Mouse (Mus musculus): ENCODE results near the gene Cpne6. TPM values are rescaled to one million over a fixed set of nuclear protein-coding genes. Genes with fewer than 3 reads are reported as not detected.

The Cpne6 gene
- polyA plus RNA-seq, 1 experiment from 2014 or later = 0.25 TPM

DNA sequence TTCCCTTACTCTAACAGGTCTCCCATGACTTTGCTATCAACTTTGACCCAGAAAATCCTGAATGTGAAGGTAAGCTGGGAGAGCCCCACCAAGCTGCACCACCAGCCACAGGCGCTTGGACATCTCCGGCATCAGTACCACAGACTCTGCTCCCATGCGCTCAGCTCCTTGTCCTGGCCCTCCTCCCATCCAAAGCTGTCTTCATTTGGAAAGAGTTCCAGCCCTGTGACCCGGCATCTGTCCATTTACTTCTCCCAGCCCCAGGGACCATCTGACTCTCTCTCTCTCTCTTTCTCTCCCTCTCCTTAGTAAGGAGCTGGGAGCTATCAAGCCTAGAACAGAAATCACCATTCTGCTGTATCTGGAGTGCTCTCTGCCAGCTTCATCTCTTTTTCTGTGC lies 5.6 kb downstream of the Cpne6 start:
- Histone ChIP-seq H3K27ac (ENCODE audit: low read length) (no peak overlapping the region), H3K36me3 (ENCODE audit: control insufficient read depth, insufficient read depth, low read length) (no peaks in the 10 kb centered on the region), H3K9ac (ENCODE audit: low read length) (no peak overlapping the region), H3K4me2 (ENCODE audit: low read depth, low read length) (no peak overlapping the region), H3K9me3 (replicated peaks; ENCODE audit: control insufficient read depth, low read length) (no peaks in the 10 kb centered on the region), H3K4me3 (replicated peaks; ENCODE audit: low read length) (no peak overlapping the region), H3K27me3 (ENCODE audit: control insufficient read depth, insufficient read depth, low read length) (peaks cover 14% of the 10 kb centered on the region), H3K4me1 (ENCODE audit: control insufficient read depth, insufficient read depth, low read length) (0 out of 2 replicates have a peak, but pooled peaks cover 2% of the 10 kb centered on the region)
- ATAC-seq (ENCODE audit: insufficient read depth, low FRiP score) = no peak
- 84% methylated on average over 4 of the region's 4 CpGs for WGBS

DNA sequence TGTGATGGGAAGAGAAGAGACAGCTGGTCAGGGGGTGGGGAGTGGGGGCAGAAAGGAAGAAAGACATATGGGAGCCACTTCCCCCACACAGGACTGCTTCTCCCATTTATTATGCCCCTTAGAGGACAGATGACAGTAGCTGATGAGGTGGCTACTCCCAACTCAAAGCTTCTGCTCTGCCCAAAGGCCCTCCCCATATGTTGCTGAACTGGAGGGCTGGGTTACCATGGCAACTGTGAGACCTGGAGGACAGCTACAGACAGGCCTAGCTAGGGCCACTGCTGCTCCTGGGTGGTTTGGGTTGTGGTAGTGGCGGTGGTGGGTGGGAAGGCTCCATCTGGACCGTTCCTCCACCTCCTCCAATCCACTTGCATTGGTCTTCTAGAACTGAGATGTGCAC lies 8.7 kb downstream of the Cpne6 start:
- Histone ChIP-seq H3K27me3 (ENCODE audit: control insufficient read depth, insufficient read depth, low read length) (peaks cover 19% of the 10 kb centered on the region), H3K9ac (ENCODE audit: low read length) (no peak overlapping the region), H3K36me3 (ENCODE audit: control insufficient read depth, insufficient read depth, low read length) (no peaks in the 10 kb centered on the region), H3K4me3 (replicated peaks; ENCODE audit: low read length) (no peak overlapping the region), H3K9me3 (replicated peaks; ENCODE audit: control insufficient read depth, low read length) (no peaks in the 10 kb centered on the region), H3K27ac (ENCODE audit: low read length) (no peak overlapping the region), H3K4me1 (ENCODE audit: control insufficient read depth, insufficient read depth, low read length) (no peaks in the 10 kb centered on the region), H3K4me2 (ENCODE audit: low read depth, low read length) (no peak overlapping the region)
- no peak for ATAC-seq (ENCODE audit: insufficient read depth, low FRiP score)
- WGBS = 80% methylated on average over 2 of the region's 2 CpGs

DNA sequence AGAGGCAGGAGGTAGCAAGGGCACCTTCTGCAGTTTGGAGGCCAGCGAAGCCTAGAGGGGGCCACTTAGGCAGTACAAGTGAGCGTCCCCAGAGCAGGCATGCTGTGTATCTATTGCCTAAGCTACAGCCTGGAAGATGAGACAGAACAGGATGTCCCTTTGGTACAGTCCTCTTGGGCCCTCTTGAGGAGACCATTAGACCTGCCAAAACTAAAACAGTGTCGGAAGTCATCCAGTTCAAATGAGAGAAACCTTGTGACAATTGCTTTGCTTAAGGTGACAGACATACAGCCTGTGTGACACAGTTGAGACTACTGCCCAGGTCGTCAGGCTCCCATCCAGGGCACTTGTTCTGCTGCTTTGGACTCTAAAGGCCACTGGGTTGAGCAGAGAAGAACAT lies 9.4 kb downstream of the Cpne6 start:
- Histone ChIP-seq H3K9me3 (replicated peaks; ENCODE audit: control insufficient read depth, low read length) (no peaks in the 10 kb centered on the region), H3K4me2 (ENCODE audit: low read depth, low read length) (no peak overlapping the region), H3K9ac (ENCODE audit: low read length) (no peak overlapping the region), H3K4me1 (ENCODE audit: control insufficient read depth, insufficient read depth, low read length) (no peaks in the 10 kb centered on the region), H3K27ac (ENCODE audit: low read length) (no peak overlapping the region), H3K4me3 (replicated peaks; ENCODE audit: low read length) (no peak overlapping the region), H3K36me3 (ENCODE audit: control insufficient read depth, insufficient read depth, low read length) (no peaks in the 10 kb centered on the region), H3K27me3 (ENCODE audit: control insufficient read depth, insufficient read depth, low read length) (peaks cover 19% of the 10 kb centered on the region)
- no peak for ATAC-seq (ENCODE audit: insufficient read depth, low FRiP score)
- 74% methylated on average over 4 of the region's 4 CpGs for WGBS

DNA sequence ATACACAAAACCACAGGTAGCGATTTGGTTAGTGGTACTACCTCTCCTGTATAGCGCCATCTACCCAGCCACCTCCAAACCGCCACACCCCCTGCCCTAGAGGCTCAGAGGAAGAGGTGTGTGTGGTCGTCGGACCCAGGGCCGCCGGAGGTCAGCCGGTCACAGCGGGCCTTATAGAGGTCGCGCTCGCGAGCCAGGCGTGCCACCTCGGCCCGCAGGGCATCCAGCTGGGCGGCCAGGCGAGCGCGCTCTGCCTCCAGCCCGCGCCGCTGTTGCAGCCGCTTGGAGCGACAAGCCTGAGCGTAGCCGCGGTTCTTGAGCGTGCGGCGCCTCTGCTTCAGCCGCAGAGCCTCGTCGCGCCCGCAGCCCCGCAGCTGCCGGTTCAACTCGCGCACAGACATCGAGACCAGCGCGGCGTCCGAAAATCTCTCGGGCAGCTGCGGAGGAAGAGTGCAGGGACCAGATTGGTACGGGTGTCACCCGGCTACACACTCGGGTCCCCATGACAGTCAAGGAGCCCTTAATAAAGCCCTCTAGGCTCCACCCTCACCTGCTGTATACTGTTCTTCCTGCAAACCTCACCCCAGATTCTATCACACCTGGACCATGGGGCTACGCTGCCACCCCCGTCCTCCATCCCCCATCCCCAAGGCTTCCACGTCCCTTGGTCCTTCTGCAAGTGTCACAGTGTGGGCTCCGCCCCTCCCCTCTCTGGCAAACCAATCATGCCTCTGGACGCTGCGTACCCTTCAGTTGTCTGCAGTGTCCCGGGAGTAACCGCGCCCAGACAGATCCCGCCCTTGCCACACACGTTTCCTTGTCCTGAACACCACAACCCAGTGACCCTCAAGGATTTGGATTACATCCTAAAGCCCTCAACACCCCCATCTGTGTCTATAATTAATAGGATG lies 10.5 kb downstream of the Cpne6 start:
- H3K9ac ChIP-seq (ENCODE audit: low read length) = peak overlapping the region; percentile 65
- peak; percentile 44 for ATAC-seq (ENCODE audit: insufficient read depth, low FRiP score)
- peaks cover 19% of the 10 kb centered on the region for H3K27me3 ChIP-seq (ENCODE audit: control insufficient read depth, insufficient read depth, low read length)
- peak overlapping the region; percentile 89 for H3K4me2 ChIP-seq (ENCODE audit: low read depth, low read length)
- H3K36me3 ChIP-seq (ENCODE audit: control insufficient read depth, insufficient read depth, low read length) = no peaks in the 10 kb centered on the region
- under 1% methylated on average over 61 of the region's 61 CpGs for WGBS
- no peaks in the 10 kb centered on the region for H3K9me3 ChIP-seq (replicated peaks; ENCODE audit: control insufficient read depth, low read length)
- H3K4me3 ChIP-seq (replicated peaks; ENCODE audit: low read length) = peak overlapping the region; percentile 52
- no peak overlapping the region for H3K27ac ChIP-seq (ENCODE audit: low read length)
- no peaks in the 10 kb centered on the region for H3K4me1 ChIP-seq (ENCODE audit: control insufficient read depth, insufficient read depth, low read length)

DNA sequence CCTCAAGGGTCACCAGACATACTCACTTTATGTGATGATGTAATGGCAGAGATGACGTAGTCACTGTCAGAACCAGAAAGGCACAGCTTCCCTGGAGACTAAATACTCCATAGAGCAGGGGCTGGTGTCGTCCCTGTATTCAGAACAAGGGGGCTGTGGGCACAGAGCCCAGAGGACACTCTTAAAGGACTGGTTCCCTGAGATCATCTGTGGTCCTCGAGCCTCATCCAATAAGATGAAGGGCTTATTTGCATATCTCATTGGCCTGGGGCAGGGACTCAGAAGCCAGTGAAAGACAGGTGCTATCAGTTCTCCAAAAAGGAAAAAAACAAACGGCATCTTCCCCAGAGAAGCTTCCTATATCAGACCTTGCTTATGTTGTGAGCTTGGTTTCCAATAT lies 13.8 kb downstream of the Cpne6 start:
- H3K9me3 ChIP-seq (replicated peaks; ENCODE audit: control insufficient read depth, low read length) = no peaks in the 10 kb centered on the region
- no peak overlapping the region for H3K4me2 ChIP-seq (ENCODE audit: low read depth, low read length)
- peaks cover 19% of the 10 kb centered on the region for H3K27me3 ChIP-seq (ENCODE audit: control insufficient read depth, insufficient read depth, low read length)
- no peak overlapping the region for H3K27ac ChIP-seq (ENCODE audit: low read length)
- H3K4me1 ChIP-seq (ENCODE audit: control insufficient read depth, insufficient read depth, low read length) = no peaks in the 10 kb centered on the region
- ATAC-seq (ENCODE audit: insufficient read depth, low FRiP score) = no peak
- H3K9ac ChIP-seq (ENCODE audit: low read length) = no peak overlapping the region
- WGBS = 47% methylated on average over 4 of the region's 4 CpGs
- no peak overlapping the region for H3K4me3 ChIP-seq (replicated peaks; ENCODE audit: low read length)
- H3K36me3 ChIP-seq (ENCODE audit: control insufficient read depth, insufficient read depth, low read length) = no peaks in the 10 kb centered on the region

DNA sequence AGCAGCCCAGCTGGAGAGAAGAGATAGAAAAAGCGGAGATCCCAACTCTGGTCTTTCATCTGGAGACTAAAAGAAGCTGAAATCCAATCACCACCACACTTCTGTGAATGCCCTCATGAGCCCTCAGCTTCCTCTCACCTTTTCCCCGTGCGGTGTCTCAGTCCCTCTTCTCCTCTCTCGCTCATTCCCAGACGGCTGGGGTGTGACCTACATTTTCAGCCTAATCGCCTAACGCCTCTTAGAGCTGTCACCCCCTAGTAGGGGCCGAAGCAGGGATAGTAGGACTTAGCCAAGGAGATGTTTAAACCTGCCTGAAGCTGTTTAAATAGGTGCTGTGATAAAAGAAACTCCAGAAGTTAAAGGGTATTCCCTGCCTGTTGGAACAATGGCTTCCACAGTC lies 14.5 kb downstream of the Cpne6 start, which contains the start of gene Nrl:
TSS of gene Nrl (minus strand) at position 197 of the 400 bp plus-strand sequence.
- WGBS = 21% methylated on average over 8 of the region's 8 CpGs

DNA sequence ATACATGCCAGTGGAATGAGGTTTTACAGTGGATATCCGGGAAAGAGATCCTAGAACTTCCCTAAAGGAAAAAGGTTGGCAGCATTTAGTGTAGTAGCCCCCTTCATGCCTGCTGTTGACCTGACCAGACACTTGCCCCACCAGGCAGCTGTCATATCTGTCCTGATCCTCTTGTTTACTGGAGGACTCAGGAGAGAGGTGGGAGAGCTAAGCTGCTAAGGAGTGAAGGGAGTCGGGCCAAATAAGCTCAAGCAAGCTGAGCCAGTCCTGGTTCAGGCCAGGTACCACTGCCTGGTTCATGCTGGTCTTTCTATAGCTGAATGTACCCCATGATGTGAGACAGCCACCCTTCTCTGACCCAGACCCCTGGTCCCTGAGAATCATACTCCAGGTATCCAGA lies 16.4 kb downstream of the Cpne6 start:
- no peaks in the 10 kb centered on the region for H3K9me3 ChIP-seq (replicated peaks; ENCODE audit: control insufficient read depth, low read length)
- H3K4me2 ChIP-seq (ENCODE audit: low read depth, low read length) = no peak overlapping the region
- H3K27ac ChIP-seq (ENCODE audit: low read length) = no peak overlapping the region
- H3K4me3 ChIP-seq (replicated peaks; ENCODE audit: low read length) = no peak overlapping the region
- no peaks in the 10 kb centered on the region for H3K4me1 ChIP-seq (ENCODE audit: control insufficient read depth, insufficient read depth, low read length)
- H3K9ac ChIP-seq (ENCODE audit: low read length) = no peak overlapping the region
- WGBS = 60% methylated on average over 2 of the region's 2 CpGs
- H3K36me3 ChIP-seq (ENCODE audit: control insufficient read depth, insufficient read depth, low read length) = no peaks in the 10 kb centered on the region
- H3K27me3 ChIP-seq (ENCODE audit: control insufficient read depth, insufficient read depth, low read length) = peaks cover 7% of the 10 kb centered on the region; the same call in 1 of the 2 replicates
- ATAC-seq (ENCODE audit: insufficient read depth, low FRiP score) = no peak

More for the DNA sequence above, 14.5 kb downstream of the Cpne6 start, which contains the start of gene Nrl:
- Histone ChIP-seq H3K9me3 (replicated peaks; ENCODE audit: control insufficient read depth, low read length) (no peaks in the 10 kb centered on the region), H3K4me2 (ENCODE audit: low read depth, low read length) (no peak within 1 kb of the TSS), H3K9ac (ENCODE audit: low read length) (no peak within 1 kb of the TSS), H3K4me3 (replicated peaks; ENCODE audit: low read length) (no peak within 1 kb of the TSS), H3K36me3 (ENCODE audit: control insufficient read depth, insufficient read depth, low read length) (no peaks in the 10 kb centered on the region), H3K27ac (ENCODE audit: low read length) (no peak within 1 kb of the TSS), H3K27me3 (ENCODE audit: control insufficient read depth, insufficient read depth, low read length) (peaks cover 19% of the 10 kb centered on the region), H3K4me1 (ENCODE audit: control insufficient read depth, insufficient read depth, low read length) (no peaks in the 10 kb centered on the region)
- no peak for ATAC-seq (ENCODE audit: insufficient read depth, low FRiP score)

DNA sequence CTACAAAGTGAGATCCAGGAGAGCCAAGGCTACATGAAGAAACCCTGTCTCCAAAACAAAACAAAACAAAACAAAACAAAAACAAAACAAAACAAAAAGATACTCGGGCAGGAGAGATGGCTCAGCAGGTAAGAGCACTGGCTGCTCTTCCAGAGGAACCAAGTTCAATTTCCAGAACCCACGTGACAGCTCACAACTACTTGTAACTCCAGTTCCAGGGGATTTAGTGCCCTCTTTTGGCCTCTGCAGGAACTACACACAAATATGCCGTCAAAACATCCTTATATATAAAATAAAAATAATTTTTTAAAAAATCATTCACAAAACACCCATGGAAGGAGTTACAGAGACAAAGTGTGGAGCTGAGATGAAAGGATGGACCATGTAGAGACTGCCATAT lies 17.7 kb downstream of the Cpne6 start:
- no peak for ATAC-seq (ENCODE audit: insufficient read depth, low FRiP score)
- Histone ChIP-seq H3K4me1 (ENCODE audit: control insufficient read depth, insufficient read depth, low read length) (no peaks in the 10 kb centered on the region), H3K9me3 (replicated peaks; ENCODE audit: control insufficient read depth, low read length) (no peaks in the 10 kb centered on the region), H3K4me3 (replicated peaks; ENCODE audit: low read length) (no peak overlapping the region), H3K36me3 (ENCODE audit: control insufficient read depth, insufficient read depth, low read length) (no peaks in the 10 kb centered on the region), H3K4me2 (ENCODE audit: low read depth, low read length) (no peak overlapping the region), H3K27me3 (ENCODE audit: control insufficient read depth, insufficient read depth, low read length) (no peaks in the 10 kb centered on the region), H3K27ac (ENCODE audit: low read length) (no peak overlapping the region), H3K9ac (ENCODE audit: low read length) (no peak overlapping the region)
- WGBS = 22% methylated on average over 3 of the region's 3 CpGs

DNA sequence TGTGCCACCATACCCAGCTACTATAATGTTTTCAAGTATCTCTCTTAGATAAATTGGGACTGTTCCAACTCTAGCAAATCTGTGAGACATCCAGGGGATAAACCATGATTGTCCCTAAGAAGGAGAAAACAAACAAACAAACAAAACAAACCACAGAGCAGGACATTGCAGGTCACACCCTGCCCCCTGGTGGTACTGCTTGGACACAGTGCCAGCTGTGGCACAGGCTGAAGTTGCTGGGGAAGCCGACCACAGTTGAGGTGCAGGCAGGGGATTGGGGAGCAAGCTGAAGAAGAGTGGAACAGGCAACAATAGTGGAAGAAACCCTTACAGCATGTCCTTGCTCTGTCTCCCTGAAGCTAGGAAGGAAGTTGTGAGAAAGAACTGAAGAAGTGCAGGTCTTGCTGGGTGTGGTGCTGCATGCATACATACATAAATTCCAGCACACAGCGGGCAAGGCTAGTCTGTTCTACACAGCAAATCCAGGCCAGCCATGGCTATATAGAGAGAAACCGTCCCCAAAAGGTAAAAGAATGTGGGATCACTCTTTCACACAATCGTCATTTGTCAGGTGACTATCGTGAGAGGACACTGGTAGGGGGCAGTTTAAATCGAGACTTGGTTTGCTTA lies 26.0 kb downstream of the Cpne6 start:
- H3K9ac ChIP-seq (ENCODE audit: low read length) = no peak overlapping the region
- WGBS = 41% methylated on average over 6 of the region's 6 CpGs
- no peak for ATAC-seq (ENCODE audit: insufficient read depth, low FRiP score)

More for the DNA sequence above, 26.0 kb downstream of the Cpne6 start:
- Histone ChIP-seq H3K27ac (ENCODE audit: low read length) (no peak overlapping the region), H3K4me3 (replicated peaks; ENCODE audit: low read length) (no peak overlapping the region), H3K27me3 (ENCODE audit: control insufficient read depth, insufficient read depth, low read length) (no peaks in the 10 kb centered on the region), H3K4me2 (ENCODE audit: low read depth, low read length) (no peak overlapping the region), H3K4me1 (ENCODE audit: control insufficient read depth, insufficient read depth, low read length) (peaks cover 9% of the 10 kb centered on the region), H3K36me3 (ENCODE audit: control insufficient read depth, insufficient read depth, low read length) (no peaks in the 10 kb centered on the region), H3K9me3 (replicated peaks; ENCODE audit: control insufficient read depth, low read length) (no peaks in the 10 kb centered on the region)

Measured in stomach, embryonic 16.5 days (tissue).